Mouse (Mus musculus): ENCODE measurements around the gene Vmn1r1. TPM values are rescaled to one million over a fixed set of nuclear protein-coding genes. Genes with fewer than 3 reads are reported as not detected.
"Not testable (repeated sequence)": the region's sequence is repeated elsewhere in the genome, so short reads cannot be mapped to it uniquely, and the experiment has no call there.

Vmn1r1 gene
- not detected in 2 replicates for polyA plus RNA-seq (2016; fragmentation: Nextera tagmentation; extraction: Ambion mirVana)

DNA sequence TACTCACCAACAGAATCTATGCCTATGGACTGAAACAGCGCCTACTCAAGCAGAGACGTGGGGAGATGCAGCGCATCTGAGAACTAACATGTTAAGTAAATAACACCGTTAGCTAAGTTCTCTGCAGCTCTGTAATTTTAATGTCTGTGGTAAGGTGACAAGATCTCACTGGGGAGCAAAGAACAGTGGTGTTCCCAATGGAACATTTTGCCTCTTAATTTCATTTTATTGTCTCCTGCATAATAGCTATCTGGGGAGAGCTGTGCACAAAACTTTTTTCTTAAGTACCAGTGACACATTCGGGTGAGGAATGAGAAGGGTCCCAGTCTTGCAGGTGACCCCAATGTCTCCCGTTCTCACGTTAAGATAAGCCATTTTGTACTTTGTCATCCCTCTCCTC is at the start of gene Vmn1r1:
Vmn1r1 (minus strand) TSS at position 101 of the 400 bp plus-strand sequence.
- H3K4me3 ChIP-seq = no peak within 1 kb of the TSS
- WGBS = 90% methylated on average over 7 of the region's 7 CpGs
- no peak for DNase-seq (ENCODE audit: low spot score)

DNA sequence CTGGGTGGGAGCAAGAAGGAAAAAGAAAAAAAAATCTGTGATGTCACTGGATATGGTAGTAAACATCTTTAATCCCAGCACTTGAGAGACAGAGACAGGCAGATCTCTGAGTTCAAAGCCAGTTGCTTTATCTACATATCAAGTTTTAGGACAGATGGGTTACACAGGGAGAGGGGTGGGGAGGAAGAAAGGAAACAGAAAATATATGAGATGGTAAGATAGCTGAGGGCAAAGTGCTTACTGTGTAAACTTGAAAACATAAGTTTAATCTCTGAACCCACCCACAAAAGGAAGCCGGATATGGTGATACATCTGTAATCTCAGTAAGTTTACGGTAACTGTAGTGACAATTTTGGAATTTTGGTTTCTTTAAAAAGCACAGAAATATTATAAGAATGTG is 46.0 kb upstream of the Vmn1r1 start:
- no peak for DNase-seq (ENCODE audit: low spot score)
- WGBS = 86% methylated on average over 2 of the region's 2 CpGs
- H3K27me3 ChIP-seq (ENCODE audit: low read depth, poor library complexity, severe bottlenecking) = no peaks in the 10 kb centered on the region
- no peaks in the 10 kb centered on the region for H3K9me3 ChIP-seq (replicated peaks)
- H3K27ac ChIP-seq (replicated peaks) = no peak overlapping the region
- H3K4me3 ChIP-seq = no peak overlapping the region
- H3K36me3 ChIP-seq = no peaks in the 10 kb centered on the region
- no peaks in the 10 kb centered on the region for H3K4me1 ChIP-seq

More for the DNA sequence above, at the start of gene Vmn1r1:
- H3K27me3 ChIP-seq (ENCODE audit: low read depth, poor library complexity, severe bottlenecking) = no peaks in the 10 kb centered on the region
- no peak within 1 kb of the TSS for H3K27ac ChIP-seq (replicated peaks)
- H3K4me1 ChIP-seq = no peaks in the 10 kb centered on the region
- no peaks in the 10 kb centered on the region for H3K36me3 ChIP-seq
- no peaks in the 10 kb centered on the region for H3K9me3 ChIP-seq (replicated peaks)

- no peak overlapping the region for H3K27ac ChIP-seq (replicated peaks)
- no peaks in the 10 kb centered on the region for H3K27me3 ChIP-seq (ENCODE audit: low read depth, poor library complexity, severe bottlenecking)
- H3K4me1 ChIP-seq = peaks cover 6% of the 10 kb centered on the region
- H3K4me3 ChIP-seq = no peak overlapping the region
- DNase-seq (ENCODE audit: low spot score) = no peak
- H3K36me3 ChIP-seq = no peaks in the 10 kb centered on the region
- peaks cover 2% of the 10 kb centered on the region; the same call in 1 of the 2 replicates for H3K9me3 ChIP-seq (replicated peaks)
- WGBS = 81% methylated on average over 1 of the region's 1 CpGs
Observed at GRCm38 (mm10) chr1:182192581-182192980, 28.3 kb upstream of the Vmn1r1 start.

- Histone ChIP-seq H3K27ac (replicated peaks) (no peak overlapping the region), H3K4me1 (peaks cover 6% of the 10 kb centered on the region), H3K36me3 (no peaks in the 10 kb centered on the region), H3K4me3 (no peak overlapping the region), H3K9me3 (replicated peaks) (peaks cover 6% of the 10 kb centered on the region; the same call in 1 of the 2 replicates), H3K27me3 (ENCODE audit: low read depth, poor library complexity, severe bottlenecking) (no peaks in the 10 kb centered on the region)
- 80% methylated on average over 10 of the region's 10 CpGs for WGBS
- no peak for DNase-seq (ENCODE audit: low spot score)
Observed at GRCm38 (mm10) chr1:182191816-182192545, 27.7 kb upstream of the Vmn1r1 start.

GRCm38 (mm10) chr1:182191181-182191580 is 26.9 kb upstream of the Vmn1r1 start:
- Histone ChIP-seq H3K4me3 (no peak overlapping the region), H3K27me3 (ENCODE audit: low read depth, poor library complexity, severe bottlenecking) (no peaks in the 10 kb centered on the region), H3K9me3 (replicated peaks) (peaks cover 6% of the 10 kb centered on the region; the same call in 1 of the 2 replicates), H3K36me3 (no peaks in the 10 kb centered on the region), H3K27ac (replicated peaks) (no peak overlapping the region), H3K4me1 (peaks cover 6% of the 10 kb centered on the region)
- DNase-seq (ENCODE audit: low spot score) = no peak
- WGBS = 72% methylated on average over 5 of the region's 5 CpGs

- H3K27me3 ChIP-seq (ENCODE audit: low read depth, poor library complexity, severe bottlenecking) = no peaks in the 10 kb centered on the region
Observed at GRCm38 (mm10) chr1:182189669-182190440, 25.6 kb upstream of the Vmn1r1 start.

DNA sequence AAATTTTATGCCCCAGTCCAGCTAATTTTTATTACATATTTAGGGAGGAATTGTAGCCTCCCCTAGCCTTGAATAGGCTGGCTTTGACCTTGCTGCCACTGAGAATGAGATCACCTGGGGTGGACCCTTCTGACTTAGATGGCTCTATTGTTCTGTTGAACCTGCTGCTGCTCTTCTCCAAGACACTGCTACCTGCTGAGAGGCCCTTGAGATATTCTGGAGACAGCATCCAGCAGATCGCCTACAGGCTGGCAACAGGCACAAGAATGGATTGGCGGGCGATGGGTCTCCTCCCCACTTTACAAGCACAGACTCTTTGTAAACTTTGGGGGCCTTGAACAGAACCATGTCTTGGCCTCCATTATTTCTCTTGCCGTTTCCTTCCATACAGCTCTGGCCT is 18.2 kb upstream of the Vmn1r1 start:
- not testable (repeated sequence) for H3K27me3 ChIP-seq (ENCODE audit: low read depth, poor library complexity, severe bottlenecking); H3K9me3 ChIP-seq (replicated peaks); H3K27ac ChIP-seq (replicated peaks); H3K4me1 ChIP-seq; DNase-seq (ENCODE audit: low spot score); H3K4me3 ChIP-seq; H3K36me3 ChIP-seq
- 70% methylated on average over 4 of the region's 4 CpGs for WGBS

More at GRCm38 (mm10) chr1:182189669-182190440, 25.6 kb upstream of the Vmn1r1 start:
- 69% methylated on average over 3 of the region's 3 CpGs for WGBS
- Histone ChIP-seq H3K36me3 (no peaks in the 10 kb centered on the region), H3K27ac (replicated peaks) (no peak overlapping the region), H3K4me1 (peaks cover 6% of the 10 kb centered on the region), H3K9me3 (replicated peaks) (peaks cover 6% of the 10 kb centered on the region; the same call in 1 of the 2 replicates), H3K4me3 (no peak overlapping the region)
- no peak for DNase-seq (ENCODE audit: low spot score)

- no peak for DNase-seq (ENCODE audit: low spot score)
- Histone ChIP-seq H3K36me3 (no peaks in the 10 kb centered on the region), H3K4me3 (no peak overlapping the region), H3K27ac (replicated peaks) (no peak overlapping the region), H3K27me3 (ENCODE audit: low read depth, poor library complexity, severe bottlenecking) (no peaks in the 10 kb centered on the region), H3K4me1 (no peaks in the 10 kb centered on the region), H3K9me3 (replicated peaks) (no peaks in the 10 kb centered on the region)
- WGBS = 58% methylated on average over 5 of the region's 5 CpGs
Observed at GRCm38 (mm10) chr1:182181456-182182305, 17.4 kb upstream of the Vmn1r1 start.

GRCm38 (mm10) chr1:182176985-182177384 is 12.7 kb upstream of the Vmn1r1 start:
- H3K36me3 ChIP-seq = not testable (repeated sequence)
- 92% methylated on average over 19 of the region's 19 CpGs for WGBS

GRCm38 (mm10) chr1:182170206-182170605 is 5.9 kb upstream of the Vmn1r1 start:
- not testable (repeated sequence) for DNase-seq (ENCODE audit: low spot score); H3K4me1 ChIP-seq; H3K9me3 ChIP-seq (replicated peaks); H3K36me3 ChIP-seq; H3K27ac ChIP-seq (replicated peaks); H3K4me3 ChIP-seq; H3K27me3 ChIP-seq (ENCODE audit: low read depth, poor library complexity, severe bottlenecking)
- WGBS = 89% methylated on average over 6 of the region's 6 CpGs

More at GRCm38 (mm10) chr1:182176985-182177384, 12.7 kb upstream of the Vmn1r1 start:
- H3K27ac ChIP-seq (replicated peaks); H3K27me3 ChIP-seq (ENCODE audit: low read depth, poor library complexity, severe bottlenecking); DNase-seq (ENCODE audit: low spot score); H3K9me3 ChIP-seq (replicated peaks); H3K4me1 ChIP-seq; H3K4me3 ChIP-seq: not testable (repeated sequence)

- H3K27me3 ChIP-seq (ENCODE audit: low read depth, poor library complexity, severe bottlenecking) = no peaks in the 10 kb centered on the region
- H3K9me3 ChIP-seq (replicated peaks) = no peaks in the 10 kb centered on the region
- DNase-seq (ENCODE audit: low spot score) = no peak
- WGBS = 47% methylated on average over 5 of the region's 5 CpGs
- no peaks in the 10 kb centered on the region for H3K4me1 ChIP-seq
- H3K36me3 ChIP-seq = no peaks in the 10 kb centered on the region
- H3K27ac ChIP-seq (replicated peaks) = no peak overlapping the region
- H3K4me3 ChIP-seq = no peak overlapping the region
Observed at GRCm38 (mm10) chr1:182162951-182163350, 1.3 kb downstream of the Vmn1r1 start.

- no peaks in the 10 kb centered on the region for H3K9me3 ChIP-seq (replicated peaks)
- WGBS = 84% methylated on average over 3 of the region's 3 CpGs
- DNase-seq (ENCODE audit: low spot score) = no peak
- no peaks in the 10 kb centered on the region for H3K4me1 ChIP-seq
- no peaks in the 10 kb centered on the region for H3K27me3 ChIP-seq (ENCODE audit: low read depth, poor library complexity, severe bottlenecking)
- H3K36me3 ChIP-seq = no peaks in the 10 kb centered on the region
- H3K4me3 ChIP-seq = no peak overlapping the region
- no peak overlapping the region for H3K27ac ChIP-seq (replicated peaks)
Observed at GRCm38 (mm10) chr1:182159575-182159974, 4.7 kb downstream of the Vmn1r1 start.

Measured in midbrain, embryonic 10.5 days (tissue).